Comparison of ENCODE assay signal across 8 mouse cellular contexts in the genomic region with DNA sequence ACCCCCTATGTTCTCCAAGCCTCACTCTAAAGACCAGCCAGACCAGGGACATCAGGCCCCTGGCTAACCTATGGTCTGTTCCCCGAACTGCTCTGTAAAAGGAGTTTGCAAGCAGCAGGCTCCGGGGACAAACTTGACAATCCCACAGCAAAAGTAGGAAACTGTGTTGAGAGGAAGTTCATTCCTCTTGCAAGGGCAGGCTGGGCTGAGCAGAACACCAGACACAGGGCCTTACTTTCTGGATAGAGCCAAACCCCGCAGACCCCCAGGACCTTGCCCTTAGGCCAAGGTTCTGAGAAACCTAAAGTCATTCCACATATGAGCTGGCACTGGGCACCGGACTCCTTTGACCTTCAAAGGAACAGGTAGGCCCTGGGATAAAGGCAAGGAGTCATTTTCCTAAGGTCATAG. TPM values are rescaled to one million over a fixed set of nuclear protein-coding genes. Genes with fewer than 3 reads are reported as not detected.
DNase-seq lines count a peak whose midpoint lies in the region; ATAC-seq and TF ChIP-seq lines count a peak whose summit lies in the region.

No protein-coding gene starts in this region.

- 57% methylated on average over 4 of the region's 4 CpGs for WGBS in spleen, adult 2 months
- 46% methylated on average over 4 of the region's 4 CpGs for WGBS in liver, embryonic 11.5 days

- H3K9ac ChIP-seq in liver, embryonic 11.5 days (ENCODE audit: low read depth, low read length) = no peak overlapping the region

- ATAC-seq in liver, embryonic 11.5 days (replicated peaks; ENCODE audit: low FRiP score) = no peak

- H3K4me1 ChIP-seq in spleen, adult 2 months (ENCODE audit: control insufficient read depth, insufficient read depth, insufficient read length) = peaks cover 23% of the 10 kb centered on the region
- H3K4me1 ChIP-seq in liver, embryonic 11.5 days (replicated peaks; ENCODE audit: control insufficient read depth, insufficient read depth, low read length) = peaks cover 43% of the 10 kb centered on the region

- peaks cover 11% of the 10 kb centered on the region for H3K27me3 ChIP-seq in spleen, adult 2 months (ENCODE audit: control insufficient read depth, insufficient read depth, low read length)
- H3K27me3 ChIP-seq in liver, embryonic 11.5 days (replicated peaks; ENCODE audit: control insufficient read depth, insufficient read depth, low read length) = peaks cover 38% of the 10 kb centered on the region

- TF ChIP-seq POLR2A in spleen, adult 2 months (IDR thresholded peaks at IDR 0.05; ENCODE audit: low read depth, low read length) = no peak

- peak; percentile 60 to 79 for DNase-seq in adrenal gland, adult (ENCODE audit: inconsistent age in 2 of 2, low spot score in 1 of 2)
- DNase-seq in adrenal gland, postnatal 4 days (ENCODE audit: low spot score in 2 of 2) = no peak
- no peak for DNase-seq in spleen, adult 2 months (ENCODE audit: low read depth in 1 of 2, low spot score in 2 of 2)
- DNase-seq in spleen, postnatal 14 days (ENCODE audit: low spot score in 2 of 2) = no peak
- DNase-seq in liver, embryonic 11.5 days (ENCODE audit: low spot score) = no peak
- DNase-seq in thymus, postnatal 4 days = peak; percentile 50
- no peak for DNase-seq in ovary, postnatal 14 days (ENCODE audit: low spot score)
- no peak for DNase-seq in urinary bladder, postnatal 25 days (ENCODE audit: low spot score)

- H3K4me3 ChIP-seq in spleen, adult 2 months (ENCODE audit: extremely low read depth, insufficient read depth, insufficient read length) = no peak overlapping the region
- H3K4me3 ChIP-seq in liver, embryonic 11.5 days (ENCODE audit: low read depth, low read length) = peak overlapping the region; percentile 70

- H3K4me2 ChIP-seq in liver, embryonic 11.5 days = peak overlapping the region; percentile 98

- H3K27ac ChIP-seq in spleen, adult 2 months (ENCODE audit: insufficient read depth, low read length) = peak overlapping the region; percentile 54
- peak overlapping the region; percentile 75 for H3K27ac ChIP-seq in liver, embryonic 11.5 days (ENCODE audit: low read depth, low read length)

- TF ChIP-seq CTCF in spleen, adult 2 months (IDR thresholded peaks at IDR 0.05; ENCODE audit: extremely low read depth, insufficient read depth, insufficient read length, insufficient replicate concordance) = no peak

- H3K9me3 ChIP-seq in liver, embryonic 11.5 days (ENCODE audit: control insufficient read depth, low read length) = no peaks in the 10 kb centered on the region

- H3K36me3 ChIP-seq in spleen, adult 2 months (ENCODE audit: control insufficient read depth, insufficient read depth, low read length) = no peaks in the 10 kb centered on the region
- H3K36me3 ChIP-seq in liver, embryonic 11.5 days (ENCODE audit: control insufficient read depth, insufficient read depth, low read length) = 0 out of 2 replicates have a peak, but pooled peaks cover 2% of the 10 kb centered on the region

RNA-seq across cellular contexts. Expression of a gene that starts 0.7 kb away (rescaled TPM):
- 100 to 1,000 TPM; 237 to 271 TPM for total RNA-seq in adrenal gland, postnatal 4 days (2021)
- polyA plus RNA-seq in spleen, adult 2 months (2012; rRNA removed) = 66.1 and 87.2 TPM in 2 replicates
- 25.6 and 27.8 TPM in 2 replicates for polyA plus RNA-seq in liver, embryonic 11.5 days (2014; fragmentation: Nextera tagmentation; extraction: Ambion mirVana)

RNA-seq across cellular contexts. Expression of a gene that starts 50.8 kb away (rescaled TPM):
- total RNA-seq in adrenal gland, postnatal 4 days (2021) = not detected
- not detected in 2 replicates for polyA plus RNA-seq in spleen, adult 2 months (2012; rRNA removed)
- polyA plus RNA-seq in liver, embryonic 11.5 days (2014; fragmentation: Nextera tagmentation; extraction: Ambion mirVana) = not detected in 2 replicates

Comparison
In these comparisons a context has a peak if more than half of its experiments do, and no peak if none do; other contexts are left out.
1. DNase-seq: peak in adrenal gland, adult (2 of 2) and thymus, postnatal 4 days (single experiment); none in adrenal gland, postnatal 4 days (0 of 2), spleen, adult 2 months (0 of 2), spleen, postnatal 14 days (0 of 2), liver, embryonic 11.5 days (single experiment), ovary, postnatal 14 days (single experiment) and urinary bladder, postnatal 25 days (single experiment).